Mouse (Mus musculus) intestine, embryonic 15.5 days (tissue): ENCODE measurements around the gene Gm5662. TPM values are rescaled to one million over a fixed set of nuclear protein-coding genes. Genes with fewer than 3 reads are reported as not detected.

ENCODE experiments used
- polyA plus RNA-seq: library from polyadenylated mRNA; unstranded; fragments of >200 nt; fragmentation: Nextera tagmentation; extraction: Ambion mirVana; gene quantifications from 2 replicates; pipeline ENCODE4 v1.2.1, GENCODE M21; 2015

Gene Gm5662
- polyA plus RNA-seq, 1 experiment from 2014 or later: not detected

Other genes starting within 250 kb of the Gm5662 start
- gene Gm2056, start 247.5 kb downstream of the Gm5662 start, polyA plus RNA-seq: not detected in 2 replicates
- not detected in 2 replicates for gene Gm16368, start 190.8 kb downstream of the Gm5662 start, polyA plus RNA-seq
- gene Gm10436, start 92.4 kb downstream of the Gm5662 start, polyA plus RNA-seq: not detected in 2 replicates
- gene Gm8332, start 24.4 kb downstream of the Gm5662 start, polyA plus RNA-seq: not detected in 2 replicates
- not detected in 2 replicates for gene Gm5039, start 49.5 kb upstream of the Gm5662 start, polyA plus RNA-seq
- gene Adck1, start 86.1 kb upstream of the Gm5662 start, polyA plus RNA-seq: 15.3 and 17.7 TPM in 2 replicates